Mouse (Mus musculus) G1E (cell line): ENCODE measurements at regions not wholly inside any gene's neighbourhood (a gene's known extent, or its start where the extent isn't known, plus 50 kb on each side); places are given as distances from the start of the nearest gene placed in this dataset.

ENCODE experiments used
- CTCF ChIP-seq: IDR thresholded peaks from 2 replicates; pipeline ENCODE4 v1.5.1; 2012; ENCODE audit warnings: low read depth, low read length, inconsistent platforms, mixed read lengths
- GATA1 ChIP-seq: IDR thresholded peaks from 2 replicates; pipeline ENCODE4 v1.6.1; 2012; ENCODE audit warnings: borderline replicate concordance, low read length, inconsistent platforms, mixed read lengths
- POLR2AphosphoS5 ChIP-seq: IDR thresholded peaks from 2 replicates; pipeline ENCODE4 v1.6.1; 2012; ENCODE audit warnings: low read depth, low read length, inconsistent platforms; ENCODE audit not compliant: insufficient replicate concordance
- TAL1 ChIP-seq: conservative IDR thresholded peaks from 2 replicates; pipeline ENCODE4 v1.6.1; 2012; ENCODE audit warnings: low read depth, low read length, inconsistent platforms, mixed read lengths

GRCm38 (mm10) chr12:107105017-107105416, 383.4 kb upstream of the 3110018I06Rik start:
- TF ChIP-seq GATA1 (no peak), CTCF (no peak), TAL1 (no peak), POLR2AphosphoS5 (no peak)
